Mouse (Mus musculus) E14TG2a.4 (cell line): ENCODE data around the gene Npas2.

Source experiments
- CTCF ChIP-seq: conservative IDR thresholded peaks from 2 replicates; pipeline ENCODE4 v1.5.1; 2014; ENCODE audit warnings: low read length
- NANOG ChIP-seq: IDR thresholded peaks from 2 replicates; pipeline ENCODE4 v1.6.1; 2014; ENCODE audit warnings: borderline replicate concordance, low read length, mixed read lengths

- TF ChIP-seq CTCF (no peak), NANOG (no peak)
Observed at GRCm38 (mm10) chr1:39192460-39192996, 1.0 kb upstream of the Npas2 start.
